Mouse (Mus musculus): Measurements from ENCODE around the gene Ascc2.

The Ascc2 gene

GRCm38 (mm10) chr11:4637534-4638234 lies at the start of gene Ascc2:
Ascc2 (plus strand) TSS chr11:4637747.
- ATAC-seq (ENCODE audit: low TSS enrichment), result peak; percentile 90

DNA sequence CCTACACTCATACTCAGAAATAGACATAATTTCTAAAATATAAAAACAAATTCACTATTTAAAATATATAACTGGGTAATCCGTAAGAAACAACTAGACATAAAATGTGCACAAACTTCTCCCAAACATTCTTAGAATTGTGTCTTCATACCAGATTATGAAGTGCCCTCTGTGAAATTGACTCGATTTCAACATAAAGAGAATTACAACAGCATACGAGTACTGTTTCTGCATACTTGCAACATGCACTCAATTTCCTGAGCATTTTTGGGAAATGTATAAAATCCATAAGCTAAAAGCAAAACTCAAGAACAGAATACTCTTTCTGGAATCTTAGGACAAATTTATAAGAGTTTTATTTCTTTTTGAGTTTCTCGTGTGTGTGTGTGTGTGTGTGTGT lies 45.7 kb upstream of the Ascc2 start:
- no peak for ATAC-seq (ENCODE audit: low TSS enrichment)

DNA sequence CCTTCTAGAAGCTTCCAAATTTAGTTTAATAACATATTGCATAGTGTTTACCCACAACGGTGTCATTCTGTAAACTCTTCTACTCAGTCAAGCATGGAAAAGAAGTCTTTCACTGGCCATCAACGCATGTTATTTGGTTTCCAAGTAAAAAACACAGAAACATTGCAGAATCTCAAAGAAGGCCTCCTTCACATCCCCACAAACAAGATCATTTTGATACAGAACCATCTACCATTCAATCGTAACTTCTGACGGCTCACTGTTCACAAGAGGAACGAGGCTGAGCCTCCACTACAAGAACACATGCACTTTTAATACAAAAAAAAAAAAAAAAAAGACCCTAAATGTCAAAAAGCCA lies 44.1 kb upstream of the Ascc2 start:
- ATAC-seq (ENCODE audit: low TSS enrichment), result no peak

DNA sequence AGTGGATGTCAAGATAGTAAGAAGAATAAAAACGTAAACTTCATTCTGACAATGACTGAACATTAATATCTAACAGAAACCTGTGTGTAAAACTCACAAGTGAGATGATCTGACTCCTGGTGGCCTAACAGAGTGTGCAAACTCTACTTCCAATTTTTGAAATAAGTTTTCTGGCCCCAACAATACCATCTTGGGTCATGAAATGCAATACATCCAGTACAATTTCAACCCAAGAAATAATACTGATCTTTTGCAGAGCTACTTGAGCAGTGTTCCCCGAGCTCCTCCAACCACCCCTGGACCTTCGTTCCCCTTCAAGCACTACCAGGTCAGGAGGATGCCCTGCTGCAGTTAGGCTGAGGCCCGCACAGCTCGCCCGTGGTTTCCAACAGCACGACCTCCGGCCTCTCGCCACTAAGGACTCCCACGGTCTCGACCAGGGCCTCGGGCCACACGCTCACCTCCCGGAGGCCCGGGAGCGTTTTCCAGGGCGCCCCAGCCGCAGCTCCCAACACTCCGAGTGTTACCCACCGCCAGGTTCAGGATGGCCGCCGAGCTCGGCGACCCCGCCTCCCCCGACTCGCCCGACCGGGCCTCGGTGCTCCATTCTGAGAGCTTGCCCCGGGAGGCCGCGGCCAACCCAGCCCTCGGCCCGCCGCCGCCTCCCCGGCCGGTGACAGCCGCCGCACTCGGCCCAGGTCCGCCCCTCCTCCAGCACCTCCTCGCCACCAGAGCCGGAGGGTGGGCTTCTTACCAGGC lies 43.5 kb upstream of the Ascc2 start:
- peak; percentile 65 for ATAC-seq (ENCODE audit: low TSS enrichment)

DNA sequence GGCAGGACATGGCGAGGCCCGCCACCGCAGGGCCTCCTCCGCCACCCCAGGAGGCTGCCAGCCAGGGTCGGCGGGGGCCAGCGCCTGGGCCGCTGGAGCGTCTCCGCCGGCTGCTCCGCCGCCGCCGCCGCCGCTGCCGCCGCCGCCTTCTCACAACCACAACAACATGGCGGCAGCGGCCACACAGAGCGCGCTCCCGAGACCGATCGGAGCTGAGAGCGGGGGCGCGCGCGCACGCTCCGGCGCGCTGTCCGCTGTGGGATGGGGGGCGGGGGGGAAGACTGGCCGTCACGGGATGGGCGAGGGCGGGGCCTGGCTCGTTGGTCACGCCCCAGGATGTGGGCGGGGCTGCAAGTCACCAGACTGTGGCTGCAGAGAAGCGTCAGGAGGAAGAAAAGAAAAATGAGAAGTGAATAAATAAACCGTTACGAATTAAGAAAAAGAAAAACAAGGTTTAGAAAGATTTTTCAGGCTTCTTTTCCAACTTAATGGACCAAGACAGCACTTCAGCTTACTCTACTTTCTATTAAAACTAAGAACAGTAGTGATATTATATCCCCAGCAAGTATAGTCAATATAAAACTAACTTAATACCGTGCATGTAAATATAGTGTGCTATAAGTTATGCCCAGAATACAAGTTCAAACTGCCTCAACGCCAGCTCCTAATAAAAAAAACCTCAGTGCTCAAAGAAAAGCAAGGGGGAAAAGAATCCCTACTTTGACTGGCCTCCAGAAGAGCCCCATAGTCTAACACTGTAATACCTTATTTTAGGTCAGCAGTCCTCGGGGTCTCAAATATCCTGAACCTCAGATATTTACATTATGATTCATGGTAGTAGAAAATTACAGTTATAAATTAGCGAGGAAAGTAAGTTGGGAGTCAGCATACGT lies 42.7 kb upstream of the Ascc2 start, which contains the start of gene Mtmr3:
Mtmr3 (minus strand) TSS at position 256 of the 893 bp plus-strand sequence.
- peak; percentile 89 for ATAC-seq (ENCODE audit: low TSS enrichment)

GRCm38 (mm10) chr11:4598411-4598810 lies 39.1 kb upstream of the Ascc2 start:
- no peak for ATAC-seq (ENCODE audit: low TSS enrichment)

- ATAC-seq (ENCODE audit: low TSS enrichment), result no peak
Measured at GRCm38 (mm10) chr11:4599916-4600315, 37.6 kb upstream of the Ascc2 start.

DNA sequence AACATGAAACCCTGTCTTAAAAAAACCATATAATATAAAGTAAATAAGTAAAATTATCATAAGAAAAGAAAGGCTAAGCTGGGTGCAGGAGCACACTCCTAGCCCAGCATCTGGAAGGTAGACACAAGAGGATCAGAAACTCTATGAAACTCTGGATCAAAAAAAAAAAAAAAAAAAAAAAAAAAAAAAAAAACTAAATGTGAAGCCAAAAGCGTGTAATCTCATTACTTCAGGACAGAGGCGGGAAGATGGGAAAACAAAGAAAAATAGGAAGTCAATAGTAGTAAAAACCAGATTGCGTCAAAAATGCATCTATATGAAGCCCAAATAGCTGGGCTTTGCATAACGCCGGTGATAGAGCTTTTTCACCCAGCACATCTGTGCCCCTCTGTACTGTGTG lies 35.7 kb upstream of the Ascc2 start:
- no peak for ATAC-seq (ENCODE audit: low TSS enrichment)

GRCm38 (mm10) chr11:4602691-4603441 lies 34.7 kb upstream of the Ascc2 start:
- no peak for ATAC-seq (ENCODE audit: low TSS enrichment)

DNA sequence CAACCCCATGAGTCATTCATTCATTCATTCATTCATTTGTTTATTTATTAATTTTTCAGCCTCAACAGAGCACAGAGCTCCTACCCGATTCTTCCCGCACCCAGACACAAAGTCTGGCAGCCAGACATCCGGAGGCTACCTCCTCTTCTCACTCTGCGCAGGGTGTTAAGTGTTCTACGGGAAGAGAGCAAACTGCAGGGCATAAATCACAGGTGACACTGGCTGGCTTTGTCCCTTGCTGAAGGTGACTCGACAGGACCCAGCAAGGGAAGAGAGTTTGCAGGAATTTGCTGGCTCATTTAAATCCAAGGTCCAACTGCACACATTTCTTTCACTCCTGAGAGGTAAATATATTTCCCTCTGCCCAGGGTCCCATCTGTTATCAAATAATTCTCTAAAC lies 33.1 kb upstream of the Ascc2 start:
- no peak for ATAC-seq (ENCODE audit: low TSS enrichment)

DNA sequence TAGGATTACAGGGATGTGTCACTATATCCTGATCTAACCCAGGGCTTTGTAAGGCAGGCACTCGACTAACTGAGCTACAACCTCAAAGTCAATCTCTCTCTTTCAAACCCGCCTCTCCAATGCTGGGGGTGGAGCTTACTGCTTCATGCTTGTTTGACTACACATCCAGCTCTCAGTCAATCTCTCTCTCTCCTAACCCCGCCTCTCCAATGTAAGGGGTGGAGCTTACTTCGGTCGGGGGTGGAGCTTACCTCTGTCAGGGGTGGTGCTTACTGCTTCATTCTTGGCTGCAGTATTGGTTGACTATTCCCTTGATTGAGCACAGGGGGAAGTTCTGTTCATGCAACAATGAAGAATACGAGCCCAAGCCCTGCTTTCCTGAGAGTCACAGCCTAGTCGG lies 32.1 kb upstream of the Ascc2 start:
- no peak for ATAC-seq (ENCODE audit: low TSS enrichment)

DNA sequence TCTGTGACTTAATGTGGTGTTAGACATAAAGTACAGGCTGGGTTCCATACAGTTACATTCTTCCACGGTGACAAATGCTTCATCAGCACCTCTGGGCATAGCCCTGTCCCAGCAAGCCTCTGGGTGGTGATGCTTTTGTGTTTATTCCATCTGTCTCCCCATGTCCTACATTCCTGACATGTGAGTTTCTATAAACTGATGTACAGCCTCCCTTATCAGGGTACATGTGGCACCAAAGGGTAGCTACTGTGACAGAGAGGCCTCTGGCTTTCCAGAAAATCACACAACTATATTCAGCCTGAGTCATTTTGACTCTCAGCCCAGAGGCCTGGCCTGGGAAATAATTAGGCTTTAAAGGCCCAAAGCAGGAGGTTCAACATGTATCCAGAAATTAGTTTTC lies 31.0 kb upstream of the Ascc2 start:
- no peak for ATAC-seq (ENCODE audit: low TSS enrichment)

- no peak for ATAC-seq (ENCODE audit: low TSS enrichment)
Measured at GRCm38 (mm10) chr11:4611904-4612303, 25.6 kb upstream of the Ascc2 start.

DNA sequence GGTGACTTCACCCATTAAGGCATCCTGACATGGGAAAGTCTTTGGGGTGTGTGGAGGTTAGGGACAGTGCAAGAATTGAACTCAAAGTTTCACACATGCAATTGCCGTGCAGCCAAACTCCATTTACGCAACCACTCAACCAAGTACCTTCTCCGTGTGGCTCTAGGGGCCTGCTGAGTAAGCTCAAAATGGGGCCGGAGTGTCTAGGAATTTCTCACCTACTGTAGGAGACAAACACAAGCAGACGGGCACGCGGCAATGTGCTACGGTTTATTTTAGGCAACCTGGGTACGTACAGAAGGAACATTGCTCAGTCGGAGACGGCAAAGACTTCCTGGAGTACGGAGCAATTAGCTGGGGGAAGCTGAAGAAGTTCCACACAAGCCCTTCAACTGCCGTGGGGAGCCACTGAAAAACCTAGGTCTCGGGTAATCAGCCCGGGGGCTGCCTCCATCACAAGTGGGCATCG lies 17.5 kb upstream of the Ascc2 start, which contains the start of gene Gm11032:
Gm11032 (plus strand) TSS at position 51 of the 469 bp plus-strand sequence.
- ATAC-seq (ENCODE audit: low TSS enrichment), result peak; percentile 64; the same call in 1 of the 2 replicates

DNA sequence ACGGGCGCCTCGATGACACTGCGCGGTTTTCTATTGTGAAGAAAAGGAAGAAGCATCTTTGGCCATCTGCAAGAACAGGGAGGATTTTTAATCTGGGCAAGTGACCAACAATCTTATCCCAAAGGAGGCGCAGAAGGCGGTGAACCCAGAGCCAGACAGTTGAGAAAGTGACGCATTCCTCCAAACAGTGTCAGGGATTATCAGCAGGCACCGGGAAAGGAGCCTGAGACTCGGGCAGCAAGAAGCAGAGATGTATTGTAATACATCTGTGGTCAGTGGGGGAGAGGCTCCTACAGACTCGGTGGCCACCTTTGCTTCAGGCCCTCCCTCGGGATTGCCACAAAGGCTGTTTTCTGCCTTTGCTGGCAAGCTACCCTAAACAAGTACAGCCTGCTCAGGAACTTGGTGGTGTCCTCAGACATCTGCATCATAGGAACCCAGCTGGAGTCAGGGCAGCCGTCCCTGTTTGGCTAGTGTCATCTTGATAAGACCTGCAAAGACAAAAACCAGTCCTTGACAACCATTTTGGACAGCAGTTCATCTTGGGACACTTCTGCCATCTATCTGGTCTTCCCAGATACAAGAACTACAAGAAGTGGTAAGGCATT lies 16.9 kb upstream of the Ascc2 start:
- ATAC-seq (ENCODE audit: low TSS enrichment), result peak; percentile 34; the same call in 1 of the 2 replicates

DNA sequence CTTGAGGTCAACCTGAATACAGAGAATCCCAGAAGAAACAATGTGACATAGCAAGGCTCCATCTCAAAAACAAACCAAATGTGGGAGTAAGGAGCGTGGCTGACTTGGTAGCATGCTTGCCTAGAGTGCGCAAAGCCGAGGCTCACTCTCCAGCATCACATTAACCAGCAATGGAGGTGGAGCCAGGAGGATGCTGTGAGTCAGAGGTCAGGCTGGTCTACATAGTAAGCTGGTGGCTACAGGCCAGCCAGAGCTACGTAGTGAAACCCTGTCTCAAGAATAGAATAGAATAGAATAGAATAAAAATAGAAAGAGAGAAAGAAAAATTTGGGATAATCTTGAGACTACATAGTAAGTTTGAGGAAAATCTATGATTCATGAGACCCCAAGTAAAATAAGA lies 15.7 kb upstream of the Ascc2 start:
- ATAC-seq (ENCODE audit: low TSS enrichment), result no peak

GRCm38 (mm10) chr11:4622442-4622986 lies 15.0 kb upstream of the Ascc2 start:
- ATAC-seq (ENCODE audit: low TSS enrichment), result no peak

DNA sequence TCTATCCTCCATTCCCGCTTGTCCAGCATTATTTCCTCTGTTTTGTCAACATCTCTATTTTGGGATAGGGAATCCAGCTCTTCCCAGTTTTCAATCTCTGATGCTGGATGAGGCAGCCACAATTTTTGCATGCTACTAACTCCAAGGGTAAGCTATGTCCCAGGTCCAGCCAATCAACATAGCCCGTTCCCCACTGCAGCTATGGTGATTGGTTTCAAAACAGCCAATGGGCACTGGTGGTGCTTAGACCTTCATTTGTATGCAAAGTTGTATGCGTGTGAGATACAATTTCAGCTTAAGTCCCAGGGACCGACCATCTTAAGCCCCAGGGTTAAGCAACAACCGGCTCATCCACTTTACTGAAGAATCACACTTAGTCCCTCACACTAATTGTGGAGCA lies 14.6 kb upstream of the Ascc2 start:
- no peak for ATAC-seq (ENCODE audit: low TSS enrichment)

DNA sequence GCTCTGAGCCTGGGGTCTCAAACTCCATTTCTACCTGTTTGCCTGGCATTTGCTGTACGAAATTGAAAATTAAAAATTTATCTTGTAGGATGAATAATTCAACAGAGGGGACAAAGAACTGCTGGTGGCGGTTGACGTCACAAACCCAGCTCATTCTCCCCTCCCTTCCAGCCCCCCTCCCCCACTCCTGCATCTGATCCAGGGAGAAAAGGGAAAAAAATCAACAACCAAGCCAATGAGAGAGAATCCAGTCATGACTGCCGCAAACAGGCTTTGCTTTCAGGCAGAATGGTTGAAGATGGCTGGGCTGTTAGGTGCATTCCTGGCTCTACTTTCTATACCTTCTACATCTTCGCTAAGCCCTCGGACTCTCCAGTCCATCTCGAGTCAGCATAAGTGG lies 11.6 kb upstream of the Ascc2 start:
- ATAC-seq (ENCODE audit: low TSS enrichment), result no peak

DNA sequence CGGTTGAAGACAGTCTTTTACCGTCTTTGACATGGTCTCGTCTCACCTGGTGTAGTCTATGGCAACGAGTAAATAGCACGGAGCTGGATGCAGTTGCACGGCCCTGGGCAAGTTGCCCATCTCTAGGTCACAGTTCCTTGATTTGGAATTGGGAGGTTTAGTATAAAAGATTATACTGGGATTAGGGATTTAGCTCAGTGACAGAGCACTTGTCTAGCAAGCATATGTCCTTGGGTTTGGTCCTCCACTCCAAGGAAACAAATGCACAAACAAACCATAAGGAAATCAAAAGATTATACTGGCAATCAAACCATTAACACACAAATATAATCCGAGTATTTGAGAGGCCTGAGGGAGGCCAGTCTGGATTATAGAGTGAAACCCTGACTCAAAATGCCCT lies 9.9 kb upstream of the Ascc2 start:
- no peak for ATAC-seq (ENCODE audit: low TSS enrichment)

- no peak for ATAC-seq (ENCODE audit: low TSS enrichment)
Measured at GRCm38 (mm10) chr11:4629861-4630280, 7.7 kb upstream of the Ascc2 start.
